Mouse (Mus musculus) kidney, adult 2 months (tissue): ENCODE results near the gene Sh3bgrl3.

Experiments used
- CTCF ChIP-seq: fragments of 200-500 bp; conservative IDR thresholded peaks from 2 replicates; pipeline ENCODE4 v1.5.1; 2011; ENCODE audit warnings: low read depth, mild to moderate bottlenecking, control low read depth, low read length, moderate library complexity, mixed read lengths; ENCODE audit not compliant: insufficient read depth, insufficient read length
- POLR2A ChIP-seq: fragments of 200-500 bp; IDR thresholded peaks from one replicate; pipeline ENCODE4 v1.6.1; 2011; ENCODE audit warnings: low read depth, low read length, control low read depth

GRCm38 (mm10) chr4:134157558-134157957 is 29.0 kb upstream of the Sh3bgrl3 start:
- TF ChIP-seq CTCF: no peak
- TF ChIP-seq POLR2A: no peak
